Mouse (Mus musculus): ENCODE results near the gene Rbfox1.
A peak's percentile ranks its signal among the peaks of the same experiment; 100 is the strongest.

The Rbfox1 gene

GRCm38 (mm10) chr16:6829892-6830524 lies 944.9 kb downstream of the Rbfox1 start:
- DNase-seq (ENCODE audit: low spot score), result no peak

DNA sequence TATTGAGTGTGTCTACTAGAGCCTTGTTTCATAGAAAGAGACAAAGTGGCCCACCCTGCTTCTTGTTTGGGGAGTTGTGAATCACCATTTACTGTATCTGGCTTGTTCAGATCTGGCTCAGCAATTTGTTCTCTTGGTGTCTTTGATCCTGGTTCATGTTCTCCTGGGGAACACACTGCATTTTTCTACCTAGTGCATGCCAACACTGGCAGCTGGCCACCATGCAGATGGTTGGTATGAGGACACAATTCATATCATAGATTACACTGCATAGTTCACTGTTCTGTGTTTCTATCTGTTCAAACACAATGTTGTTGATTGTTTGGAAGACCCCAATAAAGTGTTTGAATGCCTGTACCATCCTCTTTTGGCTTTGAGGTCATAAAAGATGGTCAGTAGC lies 948.3 kb downstream of the Rbfox1 start:
- DNase-seq (ENCODE audit: low spot score), result no peak

GRCm38 (mm10) chr16:6835051-6835450 lies 949.9 kb downstream of the Rbfox1 start:
- DNase-seq (ENCODE audit: low spot score), result no peak

DNA sequence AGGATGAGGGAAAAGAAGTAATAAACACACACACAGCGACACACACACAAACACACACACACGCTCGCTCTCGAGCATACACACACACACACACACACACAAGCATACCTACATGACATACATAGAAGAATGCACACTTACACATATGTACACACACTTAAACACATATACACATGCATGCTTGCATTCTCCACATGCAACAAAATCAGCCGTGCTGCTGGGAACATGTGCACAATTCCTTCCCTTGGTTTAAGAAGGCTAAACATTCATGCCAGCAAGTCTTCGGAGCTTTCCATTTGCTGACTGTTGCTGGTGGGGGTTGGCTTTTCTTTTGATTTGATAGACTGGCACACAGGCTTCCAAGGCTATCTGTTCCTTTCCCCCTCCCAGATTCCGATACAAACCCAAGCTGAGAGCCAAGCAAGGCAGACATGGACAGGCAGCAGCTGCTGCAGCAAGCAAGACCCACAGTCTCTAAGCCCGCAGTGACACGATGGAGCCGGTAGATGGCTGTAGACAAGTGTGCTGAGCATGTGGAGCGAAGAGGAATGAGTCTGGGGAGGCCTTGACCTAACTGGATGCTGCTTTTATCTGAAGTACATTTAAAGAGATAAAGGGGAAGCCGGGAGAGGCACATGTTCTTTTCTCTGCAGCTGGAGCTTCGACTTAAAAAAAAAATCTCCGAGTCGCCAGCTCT lies 954.3 kb downstream of the Rbfox1 start:
- DNase-seq (ENCODE audit: low spot score), result peak; percentile 4

DNA sequence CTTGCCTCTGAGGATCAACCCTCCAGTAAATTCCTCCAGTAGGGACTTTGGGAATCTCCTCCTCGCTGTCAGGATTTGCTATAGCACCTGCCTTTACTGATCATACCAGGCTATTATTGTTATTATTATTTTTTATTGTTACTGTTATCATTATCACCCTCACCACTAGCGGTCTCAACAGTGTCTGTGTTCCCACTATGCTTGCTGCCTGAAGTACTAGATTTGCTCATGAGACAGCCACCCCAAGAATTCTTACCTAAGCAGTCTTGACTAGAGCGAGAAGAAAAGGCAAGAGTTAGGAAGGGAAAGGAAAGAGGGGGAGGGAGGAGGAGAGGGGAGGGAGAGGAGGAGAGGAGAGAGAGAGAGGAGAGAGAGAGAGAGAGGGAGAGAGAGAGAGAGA lies 954.9 kb downstream of the Rbfox1 start:
- no peak for DNase-seq (ENCODE audit: low spot score)

- no peak for DNase-seq (ENCODE audit: low spot score)
Measured at GRCm38 (mm10) chr16:6840461-6840860, 955.3 kb downstream of the Rbfox1 start.

- DNase-seq (ENCODE audit: low spot score), result no peak
Measured at GRCm38 (mm10) chr16:6842066-6842785, 957.1 kb downstream of the Rbfox1 start.

DNA sequence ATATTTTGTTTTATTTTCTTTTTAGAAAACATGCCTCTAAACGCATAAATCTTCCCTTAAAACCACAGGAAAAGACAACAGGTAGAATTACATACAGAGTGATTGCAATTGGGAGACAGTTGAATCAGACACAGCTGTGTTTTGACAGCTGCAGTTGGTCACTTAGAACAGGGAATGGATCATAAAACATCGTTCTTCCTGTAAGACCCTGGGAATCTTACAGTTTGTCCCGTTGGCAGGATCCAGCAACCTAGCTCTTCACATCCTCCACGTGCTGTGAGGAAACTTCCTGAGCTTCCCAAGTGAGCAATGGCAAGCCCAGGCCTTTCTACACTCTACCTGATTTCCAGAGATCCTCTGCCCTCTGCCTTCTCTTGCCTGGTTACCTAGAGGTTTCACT lies 959.5 kb downstream of the Rbfox1 start:
- no peak for DNase-seq (ENCODE audit: low spot score)

- no peak for DNase-seq (ENCODE audit: low spot score)
Measured at GRCm38 (mm10) chr16:6851393-6851792, 966.2 kb downstream of the Rbfox1 start.

GRCm38 (mm10) chr16:6853796-6854195 lies 968.6 kb downstream of the Rbfox1 start:
- DNase-seq (ENCODE audit: low spot score), result no peak

DNA sequence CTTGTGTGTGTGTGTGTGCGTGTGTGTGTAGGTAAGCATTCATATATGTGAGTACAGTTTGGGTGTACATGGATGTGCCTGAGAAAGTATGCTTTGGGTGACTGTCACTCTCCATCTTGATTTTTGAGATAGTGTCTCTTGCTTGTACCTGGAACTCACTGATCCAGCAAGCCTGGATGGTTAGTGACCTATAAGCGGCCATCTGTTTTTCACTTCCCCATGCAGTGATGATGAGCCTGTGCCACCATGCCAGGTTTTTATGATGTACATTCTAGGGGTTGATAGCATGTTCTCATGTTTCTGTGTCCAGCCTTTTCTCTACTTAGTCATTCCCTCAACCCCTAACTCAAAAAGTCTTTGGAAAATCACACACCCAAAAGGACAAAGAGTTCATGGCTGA lies 976.5 kb downstream of the Rbfox1 start:
- DNase-seq (ENCODE audit: low spot score), result no peak

DNA sequence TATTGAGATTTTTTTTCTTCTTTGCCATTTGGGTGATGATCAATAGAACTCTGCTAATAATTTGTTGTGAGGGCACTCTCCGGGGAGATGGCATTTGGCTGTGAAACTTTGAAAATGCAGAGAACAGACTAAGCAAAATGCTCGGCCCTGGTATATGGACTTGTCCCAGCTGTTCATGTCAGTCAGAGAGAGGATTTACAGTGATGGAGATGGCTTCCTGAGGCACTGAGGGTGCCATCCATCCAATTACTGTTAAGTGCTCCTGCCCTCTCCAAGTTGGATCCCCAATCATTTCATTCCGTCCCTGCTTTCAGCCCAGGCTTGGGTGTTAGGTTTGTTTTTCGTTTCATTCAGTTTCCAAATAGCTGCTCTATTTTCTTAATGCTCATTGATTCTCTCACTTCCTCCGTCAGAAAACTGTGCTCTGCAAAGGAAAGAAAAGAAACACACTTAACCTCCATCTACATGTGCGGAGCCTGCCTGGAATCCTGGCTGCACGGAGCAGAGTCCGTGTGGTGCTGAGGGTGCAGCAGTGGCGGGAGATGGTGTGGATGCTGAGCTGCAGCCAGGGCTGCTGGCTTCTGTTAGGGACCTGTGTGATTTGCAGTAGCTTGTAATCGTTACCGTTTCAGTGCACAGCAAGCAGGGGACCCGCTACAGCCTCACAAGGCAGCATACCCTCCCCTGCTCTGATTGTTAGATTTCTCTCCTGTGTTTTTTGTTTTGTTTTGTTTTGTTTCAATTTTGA lies 997.7 kb downstream of the Rbfox1 start:
- no peak for DNase-seq (ENCODE audit: low spot score)

DNA sequence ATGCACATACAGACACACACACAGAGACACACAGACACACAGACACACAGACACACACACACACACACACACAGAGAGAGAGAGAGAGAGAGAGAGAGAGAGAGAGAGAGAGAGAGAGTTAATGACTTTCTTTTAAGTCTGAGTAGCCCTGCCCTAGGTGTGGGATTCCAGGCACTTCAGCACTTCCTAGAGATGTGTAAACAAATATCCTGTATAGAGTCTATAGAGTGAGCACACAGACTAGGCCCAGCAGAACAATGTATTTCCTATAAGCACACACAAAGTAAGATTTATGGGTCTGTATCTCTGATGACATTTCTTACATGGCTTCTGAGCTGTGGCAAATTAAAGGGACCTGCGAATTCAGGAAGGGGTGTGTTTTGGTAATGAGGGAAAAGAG lies 998.6 kb downstream of the Rbfox1 start:
- DNase-seq (ENCODE audit: low spot score), result no peak

DNA sequence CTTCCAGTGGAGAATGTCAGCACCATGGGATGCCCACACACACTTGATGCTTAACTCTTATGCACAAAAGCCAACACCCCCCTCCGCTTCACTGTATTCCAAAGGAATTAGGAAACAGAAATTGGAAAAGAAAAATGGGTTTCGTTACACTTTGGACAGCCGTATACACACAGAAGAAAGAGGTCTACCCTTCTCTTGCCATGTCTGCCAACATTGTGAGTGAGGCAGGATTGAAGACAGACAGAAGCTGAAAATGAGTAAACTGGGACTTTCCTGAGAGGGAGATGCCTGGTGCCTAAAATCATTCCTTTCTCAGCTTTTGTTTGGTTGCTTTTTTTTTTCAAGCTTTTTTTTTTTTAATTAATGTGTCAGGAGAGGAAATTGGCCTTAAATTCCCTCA lies 1000.5 kb downstream of the Rbfox1 start:
- DNase-seq (ENCODE audit: low spot score), result no peak

- DNase-seq (ENCODE audit: low spot score), result no peak
Measured at GRCm38 (mm10) chr16:6889221-6889620, 1004.1 kb downstream of the Rbfox1 start.

- DNase-seq (ENCODE audit: low spot score), result no peak
Measured at GRCm38 (mm10) chr16:6897734-6898133, 1012.6 kb downstream of the Rbfox1 start.

DNA sequence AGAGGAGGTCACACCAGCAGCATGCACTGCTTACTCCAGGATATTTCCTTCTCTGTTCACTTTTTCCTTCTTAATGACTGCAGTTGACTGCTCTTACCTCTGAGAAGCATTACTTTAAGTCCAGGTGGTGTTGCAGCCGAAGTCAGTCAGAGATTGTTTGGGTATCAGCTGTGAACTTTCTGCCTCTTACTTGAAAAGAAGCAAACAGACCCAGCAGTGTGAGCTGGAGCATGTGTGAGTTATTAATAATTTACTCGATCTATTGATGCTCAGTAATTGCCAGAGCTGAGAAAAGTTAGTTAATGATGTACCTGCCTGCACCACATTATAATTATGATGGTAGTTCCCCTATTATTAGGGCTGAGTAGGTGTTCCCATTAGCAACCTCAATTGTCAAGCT lies 1014.9 kb downstream of the Rbfox1 start:
- DNase-seq (ENCODE audit: low spot score), result no peak

- no peak for DNase-seq (ENCODE audit: low spot score)
Measured at GRCm38 (mm10) chr16:6904984-6905383, 1019.8 kb downstream of the Rbfox1 start.

GRCm38 (mm10) chr16:6906001-6906400 lies 1020.8 kb downstream of the Rbfox1 start:
- DNase-seq (ENCODE audit: low spot score), result no peak

DNA sequence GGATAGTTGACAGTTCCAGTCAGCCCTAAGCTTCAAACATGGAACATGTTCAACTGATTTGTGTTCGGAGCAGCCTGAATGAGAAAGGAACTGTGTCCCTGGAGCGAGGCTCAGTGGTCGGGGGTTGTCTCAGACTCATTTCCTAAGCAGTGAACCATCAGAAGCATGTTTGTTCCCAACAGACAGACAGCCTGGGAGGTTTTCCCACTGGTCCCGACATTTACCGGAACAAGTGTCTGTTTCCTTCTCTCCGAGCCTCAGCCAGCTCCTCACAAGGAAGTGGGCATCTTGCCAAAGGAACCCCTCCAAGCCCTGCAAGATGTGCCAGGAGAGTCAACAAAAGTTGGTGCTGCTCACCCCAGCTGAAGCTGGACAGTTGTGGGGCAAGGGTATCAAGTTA lies 1022.4 kb downstream of the Rbfox1 start:
- no peak for DNase-seq (ENCODE audit: low spot score)

DNA sequence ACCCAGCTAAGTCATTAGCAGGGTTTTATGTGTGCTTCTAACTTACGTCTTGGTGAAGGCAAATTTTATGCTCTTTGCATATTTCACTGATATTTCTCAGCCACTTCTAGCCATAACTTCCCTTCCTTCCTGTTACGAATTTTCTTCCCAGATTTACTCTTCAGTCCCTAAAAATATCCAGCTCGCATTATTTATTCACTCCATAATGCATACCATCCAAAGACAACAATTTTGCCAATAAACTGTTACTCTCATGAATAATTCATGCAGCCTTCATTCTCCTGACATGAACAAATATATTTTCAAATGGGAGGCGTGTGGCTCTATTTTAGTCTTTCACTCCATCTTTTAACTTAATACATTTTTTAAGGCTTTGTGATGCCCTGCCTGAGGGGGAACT lies 1029.4 kb downstream of the Rbfox1 start:
- DNase-seq (ENCODE audit: low spot score), result no peak

- no peak for DNase-seq (ENCODE audit: low spot score)
Measured at GRCm38 (mm10) chr16:6918641-6919040, 1033.5 kb downstream of the Rbfox1 start.

- DNase-seq (ENCODE audit: low spot score), result no peak
Measured at GRCm38 (mm10) chr16:6919681-6920080, 1034.5 kb downstream of the Rbfox1 start.

Measured in urinary bladder, postnatal 25 days (tissue).